Comparison of ENCODE assay signal across 18 mouse cellular contexts in the genomic region with DNA sequence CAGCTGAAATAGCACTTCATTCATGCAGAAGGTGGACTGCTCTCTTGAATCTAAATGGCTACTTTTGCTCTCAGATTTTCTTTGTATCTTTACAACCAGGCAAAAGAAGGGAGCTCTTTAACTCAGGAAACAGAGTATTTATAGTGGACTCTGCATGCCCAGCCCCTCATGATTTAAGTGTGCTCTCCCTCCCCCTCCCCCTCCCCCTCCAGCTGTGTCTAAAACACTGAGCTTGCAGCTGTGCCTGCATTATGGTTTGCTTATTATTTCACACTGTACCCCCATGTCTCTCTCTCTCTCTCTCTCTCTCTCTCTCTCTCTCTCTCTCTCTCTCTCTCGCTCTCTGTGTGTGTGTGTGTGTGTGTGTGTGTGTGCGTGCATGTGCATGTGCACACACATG.
DNase-seq lines count a peak whose midpoint lies in the region; ATAC-seq lines count a peak whose summit lies in the region.
"Had no signal": no experiment of that assay in that cellular context is flagged by ENCODE, and none has a peak within 500 bp of the region (broad histone marks: within the 10 kb centered on the region; RNA-seq: fewer than 3 reads in every experiment).

No protein-coding gene starts in this region.

- intact Hi-C loops in left cerebral cortex, postnatal 25 days (cut with DNase I): loop anchor here (5.0 kb wide), 1 partner anchor 165 kb away; the partner anchor contains the start of gene C530025M09Rik

- peaks cover 12% of the 10 kb centered on the region for H3K4me1 ChIP-seq in forebrain, embryonic 13.5 days
- H3K4me1 ChIP-seq in forebrain, embryonic 11.5 days (replicated peaks; ENCODE audit: control insufficient read depth, insufficient read depth, low read length): no peaks in the 10 kb centered on the region
- no peaks in the 10 kb centered on the region for H3K4me1 ChIP-seq in limb, embryonic 11.5 days (ENCODE audit: control insufficient read depth, insufficient read depth, low read length)
- peaks cover 11% of the 10 kb centered on the region; the same call in 1 of the 2 replicates for H3K4me1 ChIP-seq in limb, embryonic 10.5 days
- H3K4me1 ChIP-seq in embryonic facial prominence, embryonic 12.5 days: peaks cover 12% of the 10 kb centered on the region; the same call in 1 of the 2 replicates
- peaks cover 13% of the 10 kb centered on the region for H3K4me1 ChIP-seq in neural tube, embryonic 12.5 days

- DNase-seq in forebrain, embryonic 11.5 days (ENCODE audit: low spot score): no peak
- no peak for DNase-seq in limb, embryonic 11.5 days (ENCODE audit: low spot score)
- DNase-seq in limb, embryonic 10.5 days (ENCODE audit: low spot score): no peak
- no peak for DNase-seq in left cerebral cortex, postnatal 25 days (ENCODE audit: low spot score in 2 of 2)
- no peak for DNase-seq in cerebellum, adult 9-11 months
- DNase-seq: adrenal gland, postnatal 14 days; cerebellum, adult 9-10 months; heart, adult 11 months; kidney, adult 2 months; layer of hippocampus, postnatal 36 days; thymus, postnatal 14 days had no signal

- H3K9me3 ChIP-seq in forebrain, embryonic 13.5 days (replicated peaks): no peaks in the 10 kb centered on the region
- H3K9me3 ChIP-seq in forebrain, embryonic 11.5 days (ENCODE audit: control insufficient read depth, low read length): no peaks in the 10 kb centered on the region
- H3K9me3 ChIP-seq in limb, embryonic 11.5 days (ENCODE audit: control insufficient read depth, low read length): no peaks in the 10 kb centered on the region
- H3K9me3 ChIP-seq in limb, embryonic 10.5 days (replicated peaks): no peaks in the 10 kb centered on the region
- no peaks in the 10 kb centered on the region for H3K9me3 ChIP-seq in embryonic facial prominence, embryonic 12.5 days
- H3K9me3 ChIP-seq in neural tube, embryonic 12.5 days: no peaks in the 10 kb centered on the region
- H3K9me3 ChIP-seq: limb, embryonic 15.5 days had no signal

- H3K27ac ChIP-seq in forebrain, embryonic 13.5 days: no peak overlapping the region
- H3K27ac ChIP-seq in forebrain, embryonic 11.5 days (ENCODE audit: low read depth, low read length): no peak overlapping the region
- H3K27ac ChIP-seq in limb, embryonic 11.5 days (replicated peaks; ENCODE audit: low read depth, low read length): no peak overlapping the region
- no peak overlapping the region for H3K27ac ChIP-seq in limb, embryonic 10.5 days
- H3K27ac ChIP-seq in embryonic facial prominence, embryonic 12.5 days: peak overlapping the region; percentile 65; the same call in 1 of the 2 replicates
- H3K27ac ChIP-seq in neural tube, embryonic 12.5 days: no peak overlapping the region
- H3K27ac ChIP-seq: limb, embryonic 15.5 days had no signal

- peak; percentile 64 for ATAC-seq in forebrain, embryonic 13.5 days
- ATAC-seq in forebrain, embryonic 11.5 days (replicated peaks; ENCODE audit: low FRiP score): no peak
- ATAC-seq in limb, embryonic 11.5 days (ENCODE audit: insufficient number of reproducible peaks, low FRiP score, low TSS enrichment, low read depth): peak; percentile 75
- ATAC-seq in embryonic facial prominence, embryonic 12.5 days (ENCODE audit: insufficient number of reproducible peaks, insufficient read depth, low FRiP score, low TSS enrichment): peak; percentile 61; the same call in 1 of the 2 replicates
- peak; percentile 41; the same call in 1 of the 2 replicates for ATAC-seq in neural tube, embryonic 12.5 days (ENCODE audit: low FRiP score, low read depth)
- ATAC-seq: lung, postnatal 0 days had no signal

- no peaks in the 10 kb centered on the region for H3K27me3 ChIP-seq in forebrain, embryonic 13.5 days
- no peaks in the 10 kb centered on the region for H3K27me3 ChIP-seq in forebrain, embryonic 11.5 days (ENCODE audit: control insufficient read depth, insufficient read depth, low read length)
- no peaks in the 10 kb centered on the region for H3K27me3 ChIP-seq in limb, embryonic 11.5 days (ENCODE audit: control insufficient read depth, insufficient read depth, low read length)
- no peaks in the 10 kb centered on the region for H3K27me3 ChIP-seq in limb, embryonic 10.5 days (ENCODE audit: low read depth, poor library complexity, severe bottlenecking)
- no peaks in the 10 kb centered on the region for H3K27me3 ChIP-seq in embryonic facial prominence, embryonic 12.5 days
- H3K27me3 ChIP-seq in neural tube, embryonic 12.5 days (replicated peaks): no peaks in the 10 kb centered on the region
- H3K27me3 ChIP-seq: CH12.LX; limb, embryonic 15.5 days had no signal

- no peaks in the 10 kb centered on the region for H3K36me3 ChIP-seq in forebrain, embryonic 13.5 days (ENCODE audit: poor library complexity, severe bottlenecking)
- H3K36me3 ChIP-seq in forebrain, embryonic 11.5 days (ENCODE audit: control insufficient read depth, insufficient read depth, low read length): no peaks in the 10 kb centered on the region
- no peaks in the 10 kb centered on the region for H3K36me3 ChIP-seq in limb, embryonic 11.5 days (ENCODE audit: control insufficient read depth, insufficient read depth, low read length)
- H3K36me3 ChIP-seq in limb, embryonic 10.5 days: no peaks in the 10 kb centered on the region
- no peaks in the 10 kb centered on the region for H3K36me3 ChIP-seq in embryonic facial prominence, embryonic 12.5 days
- H3K36me3 ChIP-seq in neural tube, embryonic 12.5 days: no peaks in the 10 kb centered on the region
- H3K36me3 ChIP-seq: limb, embryonic 15.5 days had no signal

- no peak overlapping the region for H3K4me2 ChIP-seq in forebrain, embryonic 13.5 days
- no peak overlapping the region for H3K4me2 ChIP-seq in forebrain, embryonic 11.5 days (ENCODE audit: low read depth, low read length, severe bottlenecking)
- H3K4me2 ChIP-seq in limb, embryonic 11.5 days (ENCODE audit: low read depth, severe bottlenecking): no peak overlapping the region
- no peak overlapping the region for H3K4me2 ChIP-seq in embryonic facial prominence, embryonic 12.5 days (replicated peaks)
- H3K4me2 ChIP-seq in neural tube, embryonic 12.5 days (replicated peaks): no peak overlapping the region
- H3K4me2 ChIP-seq: limb, embryonic 15.5 days; midbrain, embryonic 11.5 days had no signal

- WGBS in forebrain, embryonic 13.5 days: 100% methylated on average over 1 of the region's 2 CpGs
- WGBS in forebrain, embryonic 11.5 days: 78% methylated on average over 1 of the region's 2 CpGs
- WGBS in limb, embryonic 11.5 days: 84% methylated on average over 2 of the region's 2 CpGs
- 92% methylated on average over 2 of the region's 2 CpGs for WGBS in limb, embryonic 10.5 days
- WGBS in embryonic facial prominence, embryonic 12.5 days: 54% methylated on average over 2 of the region's 2 CpGs
- 85% methylated on average over 2 of the region's 2 CpGs for WGBS in neural tube, embryonic 12.5 days

- no peak overlapping the region for H3K9ac ChIP-seq in forebrain, embryonic 13.5 days
- no peak overlapping the region for H3K9ac ChIP-seq in forebrain, embryonic 11.5 days (ENCODE audit: low read length)
- H3K9ac ChIP-seq in limb, embryonic 11.5 days (ENCODE audit: low read length): no peak overlapping the region
- H3K9ac ChIP-seq in embryonic facial prominence, embryonic 12.5 days: no peak overlapping the region
- H3K9ac ChIP-seq in neural tube, embryonic 12.5 days: no peak overlapping the region
- H3K9ac ChIP-seq: limb, embryonic 15.5 days had no signal

- no peak overlapping the region for H3K4me3 ChIP-seq in forebrain, embryonic 13.5 days
- H3K4me3 ChIP-seq in forebrain, embryonic 11.5 days (ENCODE audit: low read depth, low read length): no peak overlapping the region
- no peak overlapping the region for H3K4me3 ChIP-seq in limb, embryonic 11.5 days (ENCODE audit: low read depth, low read length)
- H3K4me3 ChIP-seq in limb, embryonic 10.5 days: no peak overlapping the region
- no peak overlapping the region for H3K4me3 ChIP-seq in embryonic facial prominence, embryonic 12.5 days
- no peak overlapping the region for H3K4me3 ChIP-seq in neural tube, embryonic 12.5 days
- H3K4me3 ChIP-seq: limb, embryonic 15.5 days had no signal
